Mouse (Mus musculus) hindbrain, postnatal 0 days (tissue): Measurements from ENCODE around the gene Cib4. TPM values are rescaled to one million over a fixed set of nuclear protein-coding genes. Genes with fewer than 3 reads are reported as not detected.

Experiments used
- ATAC-seq: fragments of 200-750 bp; cut with Nextera tagmentation; 2 replicates; pipeline ENCODE4 v1.8.0; 2017; ENCODE audit warnings: mild to moderate bottlenecking, moderate TSS enrichment, moderate library complexity
- DNase-seq: peaks from one replicate; pipeline ENCODE4 v3.0.0-alpha.2; 2015; ENCODE audit warnings: low spot score
- H3K27ac ChIP-seq: fragments of 300-500 bp; sonication (generic); 2 replicates; pipeline ENCODE4 v1.5.1; 2014; ENCODE audit warnings: mild to moderate bottlenecking
- H3K27me3 ChIP-seq: fragments of 300-500 bp; sonication (generic); 2 replicates; pipeline ENCODE4 v1.6.1; 2014; ENCODE audit warnings: low read length, mixed read lengths; ENCODE audit not compliant: insufficient read depth
- H3K36me3 ChIP-seq: fragments of 300-500 bp; sonication (generic); 2 replicates; pipeline ENCODE4 v1.6.1; 2014; ENCODE audit warnings: low read length, mixed read lengths; ENCODE audit not compliant: insufficient read depth
- H3K4me1 ChIP-seq: fragments of 300-500 bp; sonication (generic); 2 replicates; pipeline ENCODE4 v1.6.1; 2014; ENCODE audit warnings: antibody characterized with exemption, low read length, mixed read lengths; ENCODE audit not compliant: insufficient read depth
- H3K4me2 ChIP-seq: fragments of 300-500 bp; sonication (generic); 2 replicates; pipeline ENCODE4 v1.6.1; 2014; ENCODE audit warnings: low read depth, mild to moderate bottlenecking, low read length, moderate library complexity, mixed read lengths
- H3K4me3 ChIP-seq: fragments of 300-500 bp; sonication (generic); 2 replicates; pipeline ENCODE4 v1.5.1; 2014; ENCODE audit warnings: low read length
- H3K9ac ChIP-seq: fragments of 300-500 bp; sonication (generic); replicated peaks from 2 replicates; pipeline ENCODE4 v1.6.1; 2014; ENCODE audit warnings: mild to moderate bottlenecking, low read length, moderate library complexity, mixed read lengths
- H3K9me3 ChIP-seq: fragments of 300-500 bp; sonication (generic); 2 replicates; pipeline ENCODE4 v1.6.1; 2016; ENCODE audit warnings: low read length, mixed read lengths
- CTCF ChIP-seq: IDR thresholded peaks from 2 replicates; pipeline ENCODE4 v1.5.1; 2016; ENCODE audit warnings: antibody characterized with exemption, control low read depth, low read depth
- WGBS: fragments of 180-500 bp; shearing (Covaris S2); extraction: QIAGEN DNeasy Blood & Tissue Kit; methylation state at CpG from one replicate; pipeline ENCODE4 v1.1.7; 2014; 5-methylcytosine and 5-hydroxymethylcytosine counted together
- polyA plus RNA-seq: library from polyadenylated mRNA; unstranded; fragments of >200 nt; fragmentation: Nextera tagmentation; extraction: Ambion mirVana; gene quantifications from 2 replicates; pipeline ENCODE4 v1.2.1, GENCODE M21; 2015
- total RNA-seq: library from RNA; depleted of rRNA; stranded (reverse); fragments of >200 nt; gene quantifications from 2 replicates; pipeline ENCODE4 v1.2.3, GENCODE M21; 2014; rRNA removed

The Cib4 gene
- total and polyA plus RNA-seq, 2 experiments from 2014 or later: not detected

DNA sequence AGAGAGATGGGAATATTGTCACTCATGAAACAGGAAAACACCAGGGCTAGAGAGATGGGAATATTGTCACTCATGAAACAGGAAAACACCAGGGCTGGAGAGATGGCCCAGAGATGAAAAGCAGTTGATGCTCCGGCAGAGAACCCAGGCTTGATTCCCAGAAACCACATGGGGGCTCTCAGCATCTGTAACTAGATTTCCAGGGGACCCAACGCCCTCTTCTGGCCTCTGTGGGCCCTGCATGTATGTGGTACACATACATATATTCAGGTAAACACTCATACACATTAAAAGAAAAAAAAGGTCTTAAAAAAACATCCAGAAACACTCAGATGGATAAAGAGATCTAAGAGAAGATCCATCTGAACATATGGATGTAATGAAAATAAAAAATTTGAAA, 106.7 kb downstream of the Cib4 start:
- 43% methylated on average over 2 of the region's 2 CpGs for WGBS
- ATAC-seq: no peak

More for the DNA sequence above, 106.7 kb downstream of the Cib4 start:
- Histone ChIP-seq H3K4me3 (no peak overlapping the region), H3K27ac (no peak overlapping the region), H3K4me2 (no peak overlapping the region), H3K9ac (no peak overlapping the region), H3K36me3 (no peaks in the 10 kb centered on the region), H3K27me3 (no peaks in the 10 kb centered on the region), H3K9me3 (no peaks in the 10 kb centered on the region), H3K4me1 (no peaks in the 10 kb centered on the region)
- DNase-seq: no peak
- no peak for TF ChIP-seq CTCF

Other genes starting within 250 kb of the Cib4 start
- 12.2 and 13.0 TPM in 2 replicates for gene Otof, start 83.9 kb downstream of the Cib4 start, total RNA-seq
- gene Otof, start 83.9 kb downstream of the Cib4 start, polyA plus RNA-seq: 5.5 and 7.1 TPM in 2 replicates
- gene 1700001C02Rik, start 79.8 kb downstream of the Cib4 start, total RNA-seq: 0.72 TPM in 1 of 2 replicates, not detected in the other
- 3.4 and 4.0 TPM in 2 replicates for gene 1700001C02Rik, start 79.8 kb downstream of the Cib4 start, polyA plus RNA-seq
- gene Kcnk3, start 42.3 kb upstream of the Cib4 start, total RNA-seq: 23.2 and 30.3 TPM in 2 replicates
- 11.5 and 12.7 TPM in 2 replicates for gene Kcnk3, start 42.3 kb upstream of the Cib4 start, polyA plus RNA-seq
- gene Slc35f6, start 102.1 kb upstream of the Cib4 start, total RNA-seq: 70.6 and 95.8 TPM in 2 replicates
- 29.6 and 31.3 TPM in 2 replicates for gene Slc35f6, start 102.1 kb upstream of the Cib4 start, polyA plus RNA-seq
- gene Cenpa, start 120.9 kb upstream of the Cib4 start, total RNA-seq: 27.8 and 28.1 TPM in 2 replicates
- gene Cenpa, start 120.9 kb upstream of the Cib4 start, polyA plus RNA-seq: 53.4 and 63.2 TPM in 2 replicates
- 261 and 286 TPM in 2 replicates for gene Dpysl5, start 165.7 kb upstream of the Cib4 start, total RNA-seq
- gene Dpysl5, start 165.7 kb upstream of the Cib4 start, polyA plus RNA-seq: 120 and 148 TPM in 2 replicates